Mouse (Mus musculus): Measurements from ENCODE around the gene Mcts1.

Mcts1 gene

DNA sequence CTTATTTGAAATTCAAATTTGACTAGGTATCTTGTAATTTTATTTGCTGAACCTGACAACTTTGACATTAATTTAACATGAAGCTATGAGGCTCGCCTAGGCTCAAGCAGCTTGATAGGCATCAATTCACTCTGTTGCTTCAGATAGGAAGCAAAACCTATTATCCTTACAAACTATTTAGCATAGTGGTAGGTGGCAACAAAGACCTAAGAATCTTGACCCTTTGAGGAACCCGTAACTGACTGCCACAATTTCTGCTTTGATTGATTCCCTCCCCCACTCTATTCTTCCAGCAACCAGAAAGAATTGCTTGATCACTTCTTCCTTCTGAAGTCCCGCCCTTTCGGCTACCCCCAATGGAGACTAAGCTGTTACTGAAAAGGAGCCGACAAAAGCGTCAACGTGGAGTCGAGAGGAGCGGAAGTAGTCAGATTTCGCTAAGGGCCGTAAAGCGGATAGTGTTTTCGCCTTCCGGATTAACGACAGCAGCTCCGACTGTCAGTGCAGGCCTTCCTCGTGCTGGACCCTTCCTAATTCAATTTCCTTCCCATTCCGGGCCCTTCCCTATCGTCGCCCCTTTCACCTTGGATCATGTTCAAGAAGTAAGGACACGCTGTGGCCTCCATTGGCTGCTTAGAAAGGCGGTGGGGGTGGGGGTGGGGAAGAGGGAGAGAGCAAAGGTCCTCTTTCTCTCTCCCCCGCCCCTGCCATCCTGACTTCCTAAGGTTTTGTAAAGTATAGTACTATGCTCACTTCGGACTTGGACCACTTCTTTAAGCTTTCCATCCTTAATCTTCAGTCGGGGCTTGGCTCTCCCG lies at the start of gene Mcts1:
Gene Mcts1, plus strand, starts transcription at position 402 of the 818 bp plus-strand sequence.
- in situ Hi-C loops (cut with MboI; ENCODE audit: low sequenced_read_pairs), result no loop called here

DNA sequence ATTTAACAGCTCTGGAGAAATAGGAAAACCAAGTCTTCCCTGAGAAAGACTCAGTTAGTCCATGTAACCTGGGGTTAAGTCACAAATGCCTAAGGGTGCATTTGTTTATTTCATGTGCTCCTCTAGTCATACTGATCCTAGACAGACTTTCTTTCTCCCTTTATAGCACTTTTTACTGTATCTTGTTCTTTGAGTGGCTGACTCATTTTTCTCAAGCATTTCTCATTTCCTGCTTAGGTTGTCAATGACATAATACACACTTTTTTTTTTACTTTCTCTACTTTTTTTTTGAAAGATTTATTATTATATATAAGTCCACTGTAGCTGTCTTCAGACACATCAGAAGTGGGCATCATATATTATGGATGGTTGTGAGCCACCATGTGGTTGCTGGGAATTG lies 47.1 kb upstream of the Mcts1 start:
- in situ Hi-C loops (cut with MboI; ENCODE audit: low sequenced_read_pairs), result no loop called here

DNA sequence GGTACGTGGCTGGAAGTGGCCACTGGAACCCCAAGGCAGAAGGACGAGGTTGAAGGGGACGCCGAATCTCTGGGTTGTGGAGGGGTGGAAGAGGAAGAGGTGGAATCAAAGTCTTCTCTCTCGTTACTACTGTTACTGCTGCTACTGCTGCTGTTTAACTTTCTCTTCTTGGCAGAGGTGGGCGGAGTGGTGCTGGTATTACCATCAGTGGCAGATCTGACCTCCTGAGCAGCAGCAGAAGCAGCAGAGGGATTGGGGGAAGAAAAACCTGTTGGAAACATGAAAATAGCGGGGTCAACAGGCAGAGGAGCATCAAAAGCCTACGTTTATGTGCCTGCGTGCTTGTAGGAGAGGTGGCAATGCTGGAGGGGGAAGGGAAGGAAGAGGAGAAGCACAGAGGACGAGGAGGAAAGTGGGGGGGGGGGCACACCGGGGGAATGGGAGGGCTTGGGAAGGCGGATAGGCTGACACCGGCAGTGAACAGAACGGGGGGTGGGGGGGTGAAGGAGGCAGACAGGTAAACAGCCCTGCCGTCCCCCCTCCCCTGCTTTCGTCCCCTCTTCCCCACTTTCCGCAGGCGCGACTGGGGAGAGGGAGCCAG lies 36.3 kb upstream of the Mcts1 start:
- in situ Hi-C loops (cut with MboI; ENCODE audit: low sequenced_read_pairs), result no loop called here

DNA sequence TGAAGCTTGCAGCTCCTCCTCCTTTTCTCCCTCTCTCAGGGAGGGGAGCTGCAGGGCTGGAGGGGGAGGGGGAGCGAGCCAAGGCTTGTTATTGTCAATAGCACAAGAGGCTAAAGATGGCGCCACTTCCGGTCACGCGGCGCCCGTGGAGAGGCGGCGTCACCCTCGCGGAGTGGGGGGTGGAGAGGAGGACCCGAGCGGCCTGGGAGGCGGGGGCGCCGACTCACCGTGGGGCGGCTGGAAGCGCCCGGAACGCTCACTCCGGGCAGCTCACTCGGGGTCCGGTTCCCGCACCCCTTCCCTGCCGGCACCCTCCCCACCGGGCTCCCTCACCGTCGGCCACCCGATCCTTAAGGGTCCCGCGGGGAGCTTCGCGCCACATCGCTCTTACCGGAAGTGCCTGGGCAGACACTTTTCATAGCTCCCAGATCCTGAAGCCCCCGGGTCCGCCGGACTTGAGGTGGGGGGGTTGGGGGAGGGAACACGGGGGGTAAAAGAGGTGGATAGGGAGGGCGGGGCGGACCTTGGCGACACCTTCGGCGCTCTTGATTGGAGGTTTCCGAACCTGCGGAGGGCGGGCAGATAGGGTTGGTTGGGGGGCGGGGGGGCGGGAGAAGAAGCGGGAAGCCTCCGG lies 35.7 kb upstream of the Mcts1 start:
- in situ Hi-C loops (cut with MboI; ENCODE audit: low sequenced_read_pairs), result no loop called here

DNA sequence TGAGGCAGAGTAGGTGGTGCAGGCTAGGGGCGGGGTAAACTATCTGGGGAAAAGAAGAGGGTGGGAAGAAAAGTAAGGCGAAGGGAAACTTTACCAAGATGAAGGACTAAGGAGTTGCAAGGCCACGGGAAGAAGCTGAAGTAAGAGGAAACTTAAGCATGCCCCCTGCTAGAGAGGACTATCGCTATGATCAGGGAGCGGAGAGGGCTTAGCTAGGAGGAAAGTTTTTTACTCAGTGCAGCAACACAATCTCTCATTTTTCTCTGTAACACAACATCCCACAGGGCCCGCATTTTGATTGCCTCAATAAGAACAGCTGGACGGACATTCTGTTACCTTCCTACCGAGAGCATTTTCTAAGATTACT lies 35.2 kb upstream of the Mcts1 start:
- in situ Hi-C loops (cut with MboI; ENCODE audit: low sequenced_read_pairs), result no loop called here

DNA sequence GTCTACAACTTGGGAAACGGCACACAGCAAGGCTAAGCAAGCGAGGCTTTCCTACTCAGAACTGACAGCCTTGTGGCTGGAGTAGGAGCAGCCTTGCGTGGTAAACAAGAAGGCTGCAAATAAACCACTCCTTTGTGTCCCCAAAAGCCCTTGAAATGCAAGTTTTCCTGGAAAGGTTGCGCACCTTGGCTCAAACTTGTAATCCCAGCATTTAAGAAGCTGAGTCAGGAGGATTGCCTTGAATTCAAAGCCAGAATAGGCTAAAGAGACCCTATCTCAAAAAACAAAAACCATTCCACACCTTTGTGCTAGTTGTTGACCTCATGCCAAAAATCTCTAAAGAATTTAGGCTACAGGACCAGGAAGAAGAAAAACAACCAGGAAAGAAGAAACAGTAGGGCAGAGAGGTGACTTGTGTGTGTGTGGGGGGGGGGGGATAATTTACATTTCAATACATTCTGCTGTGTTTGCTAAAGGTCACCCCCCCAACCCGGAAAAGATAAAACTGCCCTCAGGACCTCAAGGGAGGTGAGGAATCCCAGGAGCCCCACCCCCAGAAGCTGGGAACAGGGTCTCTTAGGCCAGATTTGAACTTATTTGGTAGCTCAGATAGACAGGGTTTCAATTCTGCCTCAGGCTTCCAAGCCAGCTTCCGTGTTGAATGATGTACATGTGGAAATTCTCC lies 33.7 kb upstream of the Mcts1 start:
- in situ Hi-C loops (cut with MboI; ENCODE audit: low sequenced_read_pairs), result no loop called here

DNA sequence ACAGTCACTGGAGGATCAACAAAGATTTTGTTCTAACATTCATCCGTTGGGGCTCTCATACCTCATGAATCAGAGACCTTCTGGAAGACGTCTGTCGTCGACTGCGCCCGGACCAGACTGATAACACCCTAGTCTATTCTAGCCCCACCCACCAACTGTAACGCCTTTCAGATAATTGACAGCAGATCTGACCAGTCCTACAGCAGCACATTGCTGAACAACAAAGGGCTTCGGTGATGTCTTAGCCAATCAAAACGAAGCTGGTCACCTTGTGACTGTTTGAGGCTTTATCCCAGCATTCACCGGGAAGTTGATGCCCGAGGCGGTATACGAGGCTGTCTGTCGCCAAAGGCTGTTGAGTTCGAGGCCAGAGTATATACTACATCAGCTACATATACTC lies 24.3 kb upstream of the Mcts1 start, which contains the start of gene Cul4b:
Gene Cul4b, minus strand, starts transcription at position 119 of the 400 bp plus-strand sequence.
- in situ Hi-C loops (cut with MboI; ENCODE audit: low sequenced_read_pairs), result no loop called here

DNA sequence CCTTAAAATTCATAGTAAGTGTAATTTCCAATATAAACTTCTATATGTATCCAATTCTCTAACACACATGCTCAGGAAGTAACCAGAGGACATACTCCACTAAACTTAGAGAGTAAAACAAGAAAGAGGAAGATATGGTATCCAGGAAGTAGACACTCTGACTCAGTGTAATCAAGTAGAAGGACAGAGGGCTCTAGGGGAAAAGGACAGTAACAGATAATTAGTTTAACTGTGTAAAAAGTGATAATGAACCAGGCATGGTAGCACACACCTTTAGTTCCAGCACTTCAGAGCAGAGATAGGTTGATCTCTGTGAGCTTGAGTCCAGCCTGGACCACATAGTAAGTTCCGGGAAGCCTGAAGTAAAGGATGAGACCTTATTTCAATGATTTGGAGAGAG lies 19.2 kb upstream of the Mcts1 start:
- in situ Hi-C loops (cut with MboI; ENCODE audit: low sequenced_read_pairs), result no loop called here

DNA sequence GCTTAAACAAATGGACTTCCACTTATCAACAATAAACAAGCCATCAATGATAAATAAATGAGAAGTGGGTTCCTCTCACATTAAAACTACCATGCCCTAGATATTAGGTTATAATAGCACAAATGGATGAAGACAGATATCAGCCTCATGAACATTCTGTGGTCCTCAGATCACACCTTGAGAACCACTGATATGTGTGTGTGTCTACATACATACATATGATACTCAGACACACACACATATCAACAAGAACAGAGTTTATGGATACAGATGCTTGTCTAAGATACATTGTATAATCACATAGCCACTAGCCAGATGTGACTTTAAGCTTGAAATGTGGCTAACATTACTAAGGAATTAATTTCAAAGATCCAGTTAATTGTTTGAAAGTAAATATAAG lies 17.1 kb upstream of the Mcts1 start:
- in situ Hi-C loops (cut with MboI; ENCODE audit: low sequenced_read_pairs), result no loop called here

DNA sequence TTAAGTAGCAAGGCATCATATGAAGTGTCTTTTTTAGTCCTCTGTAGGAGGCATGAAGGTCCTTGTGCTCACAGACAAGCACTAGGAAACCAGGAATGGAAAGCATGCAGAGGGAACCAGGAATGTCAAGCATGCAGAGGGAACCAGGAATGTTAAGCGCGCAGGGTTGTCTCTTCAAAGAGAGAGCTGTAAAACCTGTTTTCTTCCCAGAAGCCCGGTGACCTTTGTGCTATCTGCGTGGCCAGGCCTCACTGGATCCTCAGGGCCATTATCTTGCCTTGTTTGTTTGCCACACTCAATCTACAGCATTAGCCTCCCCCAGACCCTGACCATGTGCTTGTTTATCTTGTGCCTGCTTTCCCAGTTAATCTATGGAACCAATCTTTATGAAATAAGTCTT lies 10.6 kb upstream of the Mcts1 start:
- in situ Hi-C loops (cut with MboI; ENCODE audit: low sequenced_read_pairs), result no loop called here

DNA sequence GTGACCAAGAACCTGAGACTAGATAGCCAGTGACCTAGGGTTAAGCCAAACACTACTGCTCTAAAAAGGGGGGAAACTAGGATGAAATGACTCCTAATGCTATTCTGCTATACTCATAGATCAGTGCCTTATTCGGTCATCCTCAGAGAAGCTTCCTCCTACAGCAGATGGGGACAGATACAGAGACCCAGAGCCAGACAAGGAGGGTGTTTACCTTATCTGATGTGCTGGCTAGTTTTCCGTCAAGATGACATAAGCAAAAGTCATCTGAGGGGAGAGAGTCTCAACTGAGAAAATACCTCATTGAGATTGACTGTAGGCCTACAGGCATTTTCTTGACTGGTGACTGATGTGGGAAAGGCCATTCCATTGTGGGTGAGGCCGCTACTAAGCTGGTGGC lies 8.6 kb upstream of the Mcts1 start:
- in situ Hi-C loops (cut with MboI; ENCODE audit: low sequenced_read_pairs), result no loop called here

DNA sequence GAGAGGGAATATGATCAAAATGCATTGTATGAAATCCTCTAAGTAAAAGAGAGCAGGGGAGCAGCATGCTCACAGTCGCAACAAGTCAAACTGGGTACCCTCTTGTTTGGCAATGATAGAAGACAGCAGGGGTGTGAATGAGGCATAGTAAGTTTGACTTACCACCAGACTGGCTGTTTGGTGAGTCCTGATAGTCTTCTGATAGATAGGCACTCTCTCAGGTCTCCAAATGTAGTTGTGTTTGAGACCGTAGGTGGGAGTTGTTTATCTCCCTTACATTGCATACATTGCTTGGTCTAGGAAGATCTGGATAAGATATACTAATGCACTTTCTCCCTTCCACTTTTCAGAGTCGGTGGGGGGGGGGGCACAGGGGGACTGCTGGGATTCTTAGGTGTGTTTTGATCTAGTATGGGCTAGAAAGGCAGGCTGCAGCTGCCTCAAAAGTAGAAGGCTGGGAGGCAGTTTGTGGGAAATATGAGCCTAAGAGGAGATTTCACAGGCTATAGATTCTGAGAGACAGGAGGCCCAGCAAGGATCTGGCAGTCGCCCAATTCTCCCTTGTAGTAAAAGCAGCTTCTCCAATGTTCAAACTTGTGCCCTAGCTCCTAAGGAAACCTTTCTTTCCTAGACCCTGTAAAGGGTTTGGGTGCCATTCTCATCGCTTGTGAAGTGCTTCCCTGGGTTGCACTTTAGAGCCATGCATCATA lies 7.0 kb upstream of the Mcts1 start:
- in situ Hi-C loops (cut with MboI; ENCODE audit: low sequenced_read_pairs), result no loop called here

DNA sequence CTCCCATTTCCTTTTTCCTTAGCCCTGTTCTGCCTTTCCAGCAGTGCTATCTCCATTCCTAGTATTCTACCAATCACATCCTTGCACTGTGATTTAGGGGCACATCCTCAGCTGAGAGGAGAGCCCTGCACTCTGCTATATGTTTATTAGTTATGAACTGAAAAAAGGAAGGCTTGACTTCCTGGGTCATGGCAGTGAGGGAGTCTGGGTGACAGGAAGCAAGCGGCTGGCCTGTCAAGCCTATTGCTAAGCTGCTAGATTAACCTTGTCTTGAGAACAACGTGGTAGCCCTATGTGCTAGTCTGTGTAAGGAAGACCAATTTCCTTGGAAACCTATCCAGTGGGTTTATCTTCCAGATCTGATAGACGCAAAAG lies 604 bp downstream of the Mcts1 start:
- in situ Hi-C loops (cut with MboI; ENCODE audit: low sequenced_read_pairs), result no loop called here

DNA sequence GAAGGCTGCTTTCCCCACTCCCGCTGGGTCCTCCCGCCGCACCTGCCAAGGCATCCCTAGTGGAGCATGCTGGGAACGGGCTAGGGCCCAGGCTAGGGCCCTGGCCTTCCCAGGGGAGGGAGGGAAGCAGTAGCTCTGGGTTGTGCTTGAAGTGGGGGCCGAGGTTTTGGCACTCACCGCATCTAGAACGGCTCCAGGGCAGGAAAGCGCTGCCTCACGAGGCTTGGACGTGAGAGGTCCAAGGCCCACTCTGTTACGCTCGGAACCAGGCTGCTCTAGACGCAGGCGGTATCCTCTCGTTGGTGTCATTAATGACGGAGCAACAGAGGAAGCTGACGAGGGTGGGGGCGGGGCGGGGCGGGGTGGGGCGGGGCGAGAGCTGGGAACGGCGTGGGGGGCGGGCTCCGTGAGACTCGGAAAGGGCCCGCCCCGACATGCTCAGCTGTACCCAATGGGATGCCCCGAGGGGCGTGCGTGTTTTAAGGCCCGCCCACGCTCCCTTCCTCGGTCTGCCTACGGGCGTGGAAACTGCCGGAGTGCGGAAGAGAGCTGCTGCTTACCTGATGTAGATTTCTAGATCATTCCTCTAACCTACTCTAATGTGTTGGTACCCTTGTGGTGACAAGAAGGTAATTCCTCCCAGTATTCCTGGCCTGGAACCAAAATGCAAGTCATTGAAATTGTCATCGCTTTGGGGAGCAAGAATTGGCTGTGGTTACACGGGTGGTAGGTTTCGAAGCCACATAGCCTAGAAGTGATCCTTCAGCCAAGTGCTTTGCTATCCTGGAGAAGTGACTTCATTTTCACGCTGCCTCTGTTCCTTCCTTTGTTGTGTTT lies 34.6 kb downstream of the Mcts1 start, which contains the start of gene C1galt1c1:
Gene C1galt1c1, minus strand, starts transcription at position 287 of the 837 bp plus-strand sequence.
- in situ Hi-C loops (cut with MboI; ENCODE audit: low sequenced_read_pairs), result no loop called here

DNA sequence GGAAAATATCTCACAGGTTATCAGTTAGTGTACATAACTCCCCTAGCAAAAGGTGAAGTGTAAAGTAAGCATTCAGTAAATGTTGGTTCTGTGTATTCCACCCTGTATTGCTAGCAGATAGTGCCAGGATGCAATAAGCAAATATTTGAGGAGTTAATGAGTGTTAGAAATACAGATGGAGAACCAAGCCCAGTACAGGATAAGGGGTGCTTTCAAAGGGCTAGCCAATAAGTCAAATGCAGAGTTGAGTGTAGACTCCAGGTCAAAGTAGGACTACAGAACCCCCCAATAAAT lies 35.2 kb downstream of the Mcts1 start:
- in situ Hi-C loops (cut with MboI; ENCODE audit: low sequenced_read_pairs), result no loop called here

DNA sequence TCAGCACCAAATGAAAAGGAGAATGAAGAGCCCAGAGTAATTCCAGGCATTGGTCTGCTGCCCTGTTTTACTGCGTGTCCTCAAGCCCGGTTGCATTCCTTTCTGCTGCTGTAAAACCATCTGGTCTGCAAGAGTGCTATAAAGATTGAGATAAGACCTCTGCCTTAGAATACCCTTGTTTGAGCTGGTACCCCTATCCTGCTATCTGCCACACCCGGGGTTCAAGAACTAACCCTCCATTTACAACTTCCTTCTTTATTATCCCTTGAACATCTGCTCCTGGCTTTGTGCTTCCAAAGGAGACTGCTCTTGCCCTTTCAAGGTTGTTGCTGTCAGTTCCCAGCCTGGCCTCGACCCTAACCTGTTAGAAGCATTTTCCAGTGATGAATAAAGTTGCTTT lies 41.1 kb downstream of the Mcts1 start:
- in situ Hi-C loops (cut with MboI; ENCODE audit: low sequenced_read_pairs), result no loop called here

DNA sequence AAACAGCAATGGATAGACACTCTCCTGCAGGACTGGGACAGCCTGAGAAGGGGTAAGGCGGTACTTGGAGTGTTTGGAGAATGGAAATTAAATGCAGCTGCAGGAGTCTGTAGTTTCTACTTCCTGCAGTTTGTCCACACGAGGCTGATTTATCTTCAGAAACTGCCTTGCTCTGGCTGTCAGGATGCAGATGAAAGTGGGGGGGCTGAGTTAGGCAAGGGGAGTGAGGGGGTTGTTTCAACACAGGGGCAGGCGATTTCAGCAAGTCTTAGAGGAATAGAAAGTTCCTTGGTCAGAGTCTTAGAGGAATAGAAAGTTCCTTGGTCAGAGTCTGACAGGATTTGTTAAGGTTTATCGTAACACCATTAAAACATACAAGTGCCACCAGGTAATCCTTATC lies 41.8 kb downstream of the Mcts1 start:
- in situ Hi-C loops (cut with MboI; ENCODE audit: low sequenced_read_pairs), result no loop called here

DNA sequence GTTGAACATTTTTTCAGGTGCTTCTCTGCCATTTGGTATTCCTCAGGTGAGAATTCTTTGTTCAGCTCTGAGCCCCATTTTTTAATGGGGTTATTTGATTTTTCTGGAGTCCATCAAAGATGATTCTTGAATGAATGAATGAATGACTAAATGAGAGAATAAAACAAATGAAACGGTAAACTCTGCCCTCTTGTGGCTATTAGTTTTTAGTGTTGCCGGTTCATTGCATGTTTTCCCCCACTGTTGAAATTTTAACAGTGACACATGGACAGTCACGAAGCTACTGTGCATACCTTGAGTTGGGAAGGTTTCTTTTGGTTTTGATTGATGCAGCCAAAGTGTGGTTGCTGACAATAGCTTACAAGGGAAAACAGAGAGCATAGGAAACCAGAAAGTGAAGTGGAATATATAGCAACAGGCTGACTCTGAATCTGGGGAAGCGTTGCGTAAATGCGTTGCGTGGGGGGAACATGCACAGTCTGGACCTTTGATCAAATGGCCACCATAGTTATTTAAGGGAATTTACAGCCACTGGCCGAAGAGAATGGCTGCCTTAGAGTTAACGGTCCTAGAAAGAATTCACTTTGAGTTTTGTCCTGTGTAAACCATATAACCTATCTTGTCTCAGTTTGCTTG lies 50.1 kb downstream of the Mcts1 start:
- in situ Hi-C loops (cut with MboI; ENCODE audit: low sequenced_read_pairs), result no loop called here

DNA sequence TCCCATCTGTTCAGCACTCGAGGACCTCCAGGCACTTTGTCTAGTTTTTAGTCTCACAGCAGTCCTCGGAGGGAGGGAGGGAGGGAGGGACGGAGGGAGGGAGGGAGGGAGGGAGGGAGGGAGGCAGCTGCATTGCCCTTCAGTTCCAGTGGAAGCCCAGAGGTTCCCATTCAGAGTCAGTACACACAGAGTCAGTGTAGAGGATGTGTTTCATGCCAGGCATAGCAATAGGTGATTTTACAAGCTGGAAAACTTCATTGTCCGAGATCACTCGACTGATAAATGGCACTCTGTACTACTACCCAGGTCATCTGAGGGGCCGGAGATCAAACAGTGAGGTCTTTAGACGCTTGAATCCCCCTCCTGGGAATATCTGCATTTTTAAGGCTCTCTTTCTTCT lies 50.8 kb downstream of the Mcts1 start:
- in situ Hi-C loops (cut with MboI; ENCODE audit: low sequenced_read_pairs), result no loop called here

DNA sequence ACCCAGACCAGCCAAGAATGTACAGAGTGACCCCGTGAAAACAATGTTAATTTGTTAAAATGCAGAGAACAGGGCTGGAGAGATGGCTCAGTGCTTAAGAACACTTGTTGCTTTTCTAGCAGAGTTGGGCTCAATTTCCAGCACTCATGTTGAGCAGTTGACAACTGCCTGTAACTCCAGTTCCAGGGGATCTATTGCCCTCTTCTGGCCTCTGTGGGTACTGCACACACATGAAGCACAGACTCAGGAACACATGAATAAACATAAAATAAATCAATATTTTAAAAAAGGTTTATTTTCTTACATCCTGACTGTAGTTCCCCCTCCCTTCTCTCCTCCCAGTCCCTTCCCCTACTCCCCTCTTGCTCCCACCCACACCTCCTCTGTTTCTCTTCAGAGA lies 52.8 kb downstream of the Mcts1 start:
- in situ Hi-C loops (cut with MboI; ENCODE audit: low sequenced_read_pairs), result no loop called here
